Mouse (Mus musculus) kidney, embryonic 16.5 days (tissue): ENCODE results near the gene Rbm41. TPM values are rescaled to one million over a fixed set of nuclear protein-coding genes. Genes with fewer than 3 reads are reported as not detected.
A peak's percentile ranks its signal among the peaks of the same experiment; 100 is the strongest.

Source experiments
- ATAC-seq: fragments of 200-750 bp; cut with Nextera tagmentation; 2 replicates; pipeline ENCODE4 v1.8.0; 2017; ENCODE audit warnings: moderate TSS enrichment; ENCODE audit not compliant: low FRiP score, low TSS enrichment
- H3K27ac ChIP-seq: fragments of 300-500 bp; sonication (generic); 2 replicates; pipeline ENCODE4 v1.5.1; 2014; ENCODE audit warnings: low read length
- H3K27me3 ChIP-seq: fragments of 300-500 bp; sonication (generic); 2 replicates; pipeline ENCODE4 v1.6.1; 2014; ENCODE audit warnings: low read length, control low read depth, mixed read lengths; ENCODE audit not compliant: insufficient read depth
- H3K36me3 ChIP-seq: fragments of 300-500 bp; sonication (generic); 2 replicates; pipeline ENCODE4 v1.6.1; 2014; ENCODE audit warnings: low read length, control low read depth, mixed read lengths; ENCODE audit not compliant: insufficient read depth
- H3K4me1 ChIP-seq: fragments of 300-500 bp; sonication (generic); 2 replicates; pipeline ENCODE4 v1.6.1; 2014; ENCODE audit warnings: low read length, control low read depth, mixed read lengths; ENCODE audit not compliant: insufficient read depth
- H3K4me2 ChIP-seq: fragments of 300-500 bp; sonication (generic); replicated peaks from 2 replicates; pipeline ENCODE4 v1.6.1; 2014; ENCODE audit warnings: low read depth, low read length
- H3K4me3 ChIP-seq: fragments of 300-500 bp; sonication (generic); 2 replicates; pipeline ENCODE4 v1.5.1; 2014; ENCODE audit warnings: mild to moderate bottlenecking, low read length
- H3K9ac ChIP-seq: fragments of 300-500 bp; sonication (generic); replicated peaks from 2 replicates; pipeline ENCODE4 v1.6.1; 2014; ENCODE audit warnings: low read length
- H3K9me3 ChIP-seq: fragments of 300-500 bp; sonication (generic); 2 replicates; pipeline ENCODE4 v1.6.1; 2016; ENCODE audit warnings: low read length, control low read depth
- WGBS: fragments of 180-500 bp; shearing (Covaris S2); extraction: QIAGEN DNeasy Blood & Tissue Kit; methylation state at CpG from one replicate; pipeline ENCODE4 v1.1.7; 2014; 5-methylcytosine and 5-hydroxymethylcytosine counted together
- polyA plus RNA-seq: library from polyadenylated mRNA; unstranded; fragments of >200 nt; fragmentation: Nextera tagmentation; extraction: Ambion mirVana; gene quantifications from 2 replicates; pipeline ENCODE4 v1.2.1, GENCODE M21; 2015

Rbm41 gene
- 4.2 and 4.7 TPM in 2 replicates for polyA plus RNA-seq

GRCm38 (mm10) chrX:139997740-139998690 is at the start of gene Rbm41:
Gene Rbm41 (minus strand): TSS chrX:139998595.
- peak within 1 kb of the TSS; percentile 52 for H3K4me2 ChIP-seq
- ATAC-seq: peak; percentile 89; the same call in 1 of the 2 replicates
- no peaks in the 10 kb centered on the region for H3K9me3 ChIP-seq
- 0 out of 2 replicates have a peak, but pooled peaks cover 3% of the 10 kb centered on the region for H3K4me1 ChIP-seq
- peak within 1 kb of the TSS; percentile 82 for H3K27ac ChIP-seq
- peaks cover 7% of the 10 kb centered on the region; the same call in 1 of the 2 replicates for H3K27me3 ChIP-seq
- H3K9ac ChIP-seq: peak within 1 kb of the TSS; percentile 71
- H3K36me3 ChIP-seq: no peaks in the 10 kb centered on the region
- 17% methylated on average over 25 of the region's 25 CpGs for WGBS
- peak within 1 kb of the TSS; percentile 59 for H3K4me3 ChIP-seq

- no peak for ATAC-seq
- H3K4me3 ChIP-seq: peak overlapping the region; percentile 59
- WGBS: 77% methylated on average over 4 of the region's 4 CpGs
- H3K9ac ChIP-seq: no peak overlapping the region
- peak overlapping the region; percentile 52; the same call in 1 of the 2 replicates for H3K4me2 ChIP-seq
- H3K9me3 ChIP-seq: no peaks in the 10 kb centered on the region
- H3K36me3 ChIP-seq: no peaks in the 10 kb centered on the region
- 0 out of 2 replicates have a peak, but pooled peaks cover 3% of the 10 kb centered on the region for H3K4me1 ChIP-seq
- peaks cover 6% of the 10 kb centered on the region; the same call in 1 of the 2 replicates for H3K27me3 ChIP-seq
- H3K27ac ChIP-seq: no peak overlapping the region
Measured at GRCm38 (mm10) chrX:139998691-139999065, 283 bp upstream of the Rbm41 start.

- Histone ChIP-seq H3K36me3 (no peaks in the 10 kb centered on the region), H3K4me3 (no peak overlapping the region), H3K9ac (no peak overlapping the region), H3K4me1 (no peaks in the 10 kb centered on the region), H3K27me3 (no peaks in the 10 kb centered on the region; the same call in 1 of the 2 replicates), H3K4me2 (no peak overlapping the region), H3K27ac (no peak overlapping the region), H3K9me3 (no peaks in the 10 kb centered on the region)
- no peak for ATAC-seq
- 81% methylated on average over 5 of the region's 5 CpGs for WGBS
Measured at GRCm38 (mm10) chrX:139982115-139982514, 16.3 kb downstream of the Rbm41 start.

- no peak for ATAC-seq
- Histone ChIP-seq H3K9me3 (no peaks in the 10 kb centered on the region), H3K36me3 (no peaks in the 10 kb centered on the region), H3K4me2 (no peak overlapping the region), H3K9ac (no peak overlapping the region), H3K27me3 (peaks cover 5% of the 10 kb centered on the region; the same call in 1 of the 2 replicates), H3K4me1 (no peaks in the 10 kb centered on the region), H3K4me3 (no peak overlapping the region), H3K27ac (no peak overlapping the region)
- WGBS: 71% methylated on average over 1 of the region's 1 CpGs
Measured at GRCm38 (mm10) chrX:139933507-139933906, 64.9 kb downstream of the Rbm41 start.

- 75% methylated on average over 3 of the region's 3 CpGs for WGBS
- H3K36me3 ChIP-seq: no peaks in the 10 kb centered on the region
- ATAC-seq: no peak
- peaks cover 5% of the 10 kb centered on the region; the same call in 1 of the 2 replicates for H3K27me3 ChIP-seq
- no peaks in the 10 kb centered on the region for H3K4me1 ChIP-seq
- H3K4me2 ChIP-seq: no peak overlapping the region
- no peak overlapping the region for H3K27ac ChIP-seq
- H3K9me3 ChIP-seq: no peaks in the 10 kb centered on the region
- H3K4me3 ChIP-seq: no peak overlapping the region
- no peak overlapping the region for H3K9ac ChIP-seq
Measured at GRCm38 (mm10) chrX:139932472-139932871, 65.9 kb downstream of the Rbm41 start.

- Histone ChIP-seq H3K4me1 (no peaks in the 10 kb centered on the region), H3K4me3 (no peak overlapping the region), H3K9ac (no peak overlapping the region), H3K36me3 (no peaks in the 10 kb centered on the region), H3K4me2 (no peak overlapping the region), H3K27me3 (no peaks in the 10 kb centered on the region), H3K9me3 (no peaks in the 10 kb centered on the region), H3K27ac (no peak overlapping the region)
- ATAC-seq: no peak
- 85% methylated on average over 4 of the region's 4 CpGs for WGBS
Measured at GRCm38 (mm10) chrX:139920572-139920971, 77.8 kb downstream of the Rbm41 start.

- WGBS: 76% methylated on average over 1 of the region's 1 CpGs
- no peaks in the 10 kb centered on the region for H3K9me3 ChIP-seq
- no peak for ATAC-seq
- no peak overlapping the region for H3K4me2 ChIP-seq
- H3K9ac ChIP-seq: no peak overlapping the region
- no peaks in the 10 kb centered on the region for H3K36me3 ChIP-seq
- H3K27ac ChIP-seq: no peak overlapping the region
- H3K4me3 ChIP-seq: no peak overlapping the region
- H3K4me1 ChIP-seq: no peaks in the 10 kb centered on the region
- H3K27me3 ChIP-seq: peaks cover 2% of the 10 kb centered on the region; the same call in 1 of the 2 replicates
Measured at GRCm38 (mm10) chrX:139891387-139891786, 107.0 kb downstream of the Rbm41 start.

GRCm38 (mm10) chrX:139883221-139883620 is 115.2 kb downstream of the Rbm41 start:
- no peak for ATAC-seq
- Histone ChIP-seq H3K4me2 (no peak overlapping the region), H3K27me3 (peaks cover 5% of the 10 kb centered on the region; the same call in 1 of the 2 replicates), H3K4me1 (no peaks in the 10 kb centered on the region), H3K36me3 (no peaks in the 10 kb centered on the region), H3K9me3 (no peaks in the 10 kb centered on the region), H3K27ac (no peak overlapping the region), H3K9ac (no peak overlapping the region), H3K4me3 (no peak overlapping the region)

- no peaks in the 10 kb centered on the region for H3K9me3 ChIP-seq
- no peaks in the 10 kb centered on the region for H3K4me1 ChIP-seq
- H3K36me3 ChIP-seq: no peaks in the 10 kb centered on the region
- WGBS: 35% methylated on average over 3 of the region's 3 CpGs
- no peak overlapping the region for H3K4me2 ChIP-seq
- H3K4me3 ChIP-seq: no peak overlapping the region
- H3K27me3 ChIP-seq: peaks cover 4% of the 10 kb centered on the region; the same call in 1 of the 2 replicates
- no peak overlapping the region for H3K27ac ChIP-seq
- H3K9ac ChIP-seq: no peak overlapping the region
- ATAC-seq: no peak
Measured at GRCm38 (mm10) chrX:139877936-139878335, 120.5 kb downstream of the Rbm41 start.

- Histone ChIP-seq H3K9me3 (no peaks in the 10 kb centered on the region), H3K4me1 (no peaks in the 10 kb centered on the region), H3K27me3 (peaks cover 6% of the 10 kb centered on the region; the same call in 1 of the 2 replicates), H3K9ac (no peak overlapping the region), H3K4me2 (no peak overlapping the region), H3K27ac (no peak overlapping the region), H3K4me3 (no peak overlapping the region), H3K36me3 (no peaks in the 10 kb centered on the region)
- no peak for ATAC-seq
- 57% methylated on average over 7 of the region's 7 CpGs for WGBS
Measured at GRCm38 (mm10) chrX:139877105-139877504, 121.3 kb downstream of the Rbm41 start.
